Mouse (Mus musculus): ENCODE results near the gene Slc31a1. TPM values are rescaled to one million over a fixed set of nuclear protein-coding genes. Genes with fewer than 3 reads are reported as not detected.

The Slc31a1 gene
- total RNA-seq (2023) = 10 to 100 TPM; 11.5 to 13.3 TPM

DNA sequence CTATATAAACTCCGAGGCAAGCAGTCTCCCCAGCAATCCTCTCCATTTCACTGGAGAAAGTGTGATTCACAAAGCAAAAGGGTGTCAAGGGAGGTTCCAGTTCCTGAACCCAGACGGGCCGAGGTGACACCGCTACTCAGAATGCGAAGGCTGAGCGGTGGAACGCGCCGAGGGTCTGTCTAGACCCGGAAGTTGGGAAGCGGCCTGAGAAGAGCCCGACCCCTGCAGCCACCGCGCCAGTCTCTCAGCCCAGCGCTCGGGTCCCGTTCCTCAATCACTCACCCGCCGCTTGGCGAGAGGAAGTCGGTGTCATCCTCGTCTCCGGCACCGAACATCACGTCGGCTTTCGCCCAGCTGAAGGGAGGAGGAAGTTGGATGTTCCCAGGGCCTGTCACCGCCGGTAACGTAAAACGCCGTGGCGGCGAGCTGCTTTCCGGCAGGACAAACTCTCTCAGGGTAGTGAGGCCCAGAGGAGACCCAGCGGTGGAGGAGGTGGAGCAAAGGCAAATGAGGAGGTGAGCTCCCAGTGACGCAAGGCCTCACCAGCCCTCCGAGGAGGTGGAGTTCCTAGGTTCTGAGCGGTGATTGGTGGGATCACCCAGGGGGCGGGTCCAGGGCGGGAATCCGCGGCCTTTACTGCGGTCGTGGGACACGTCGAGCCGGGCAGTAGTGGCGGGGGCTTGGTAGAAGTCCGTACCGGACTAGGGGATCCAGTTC is at the start of gene Slc31a1, which contains the start of gene Fkbp15:
TSS of gene Slc31a1 (plus strand) at position 640 of the 717 bp plus-strand sequence.
TSS of gene Fkbp15 (minus strand) at position 461 of the 717 bp plus-strand sequence.

DNA sequence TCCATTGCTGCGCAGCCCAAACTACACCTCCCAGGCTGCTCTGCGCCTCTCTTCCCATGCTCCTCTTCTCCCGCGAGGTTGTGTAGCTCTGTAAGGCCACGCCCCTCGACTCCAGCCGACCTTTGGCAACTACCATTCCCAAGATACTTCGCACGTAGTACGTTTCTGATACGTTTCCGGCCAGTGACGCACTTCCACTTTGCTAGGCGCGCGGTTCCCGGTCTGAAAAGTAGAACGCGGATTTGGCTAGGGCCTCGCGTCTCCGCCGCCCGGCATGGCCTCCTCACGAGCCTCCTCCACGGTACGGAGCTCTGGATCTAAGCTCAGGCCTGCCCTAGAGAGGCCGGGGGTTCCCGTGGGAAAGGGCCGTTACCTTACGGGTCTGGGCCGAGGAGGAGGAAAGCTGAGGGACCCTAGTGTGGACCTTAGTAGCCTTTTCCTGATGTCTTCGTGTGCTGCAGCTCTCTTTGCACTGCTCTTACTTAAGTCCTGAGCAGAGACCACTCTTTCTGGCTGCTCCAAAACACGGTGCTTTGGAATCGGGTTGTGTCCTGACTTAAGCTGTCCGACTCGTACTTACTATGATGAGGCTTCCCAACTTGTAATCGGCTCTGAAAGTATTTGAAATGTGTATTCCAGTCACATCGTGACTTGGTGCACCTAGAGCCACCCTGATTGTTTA is 48.2 kb downstream of the Slc31a1 start, which contains the start of the genes Cdc26 and Prpf4:
TSS of gene Cdc26 (minus strand) at position 42 of the 682 bp plus-strand sequence.
TSS of gene Prpf4 (plus strand) at position 197 of the 682 bp plus-strand sequence.

DNA sequence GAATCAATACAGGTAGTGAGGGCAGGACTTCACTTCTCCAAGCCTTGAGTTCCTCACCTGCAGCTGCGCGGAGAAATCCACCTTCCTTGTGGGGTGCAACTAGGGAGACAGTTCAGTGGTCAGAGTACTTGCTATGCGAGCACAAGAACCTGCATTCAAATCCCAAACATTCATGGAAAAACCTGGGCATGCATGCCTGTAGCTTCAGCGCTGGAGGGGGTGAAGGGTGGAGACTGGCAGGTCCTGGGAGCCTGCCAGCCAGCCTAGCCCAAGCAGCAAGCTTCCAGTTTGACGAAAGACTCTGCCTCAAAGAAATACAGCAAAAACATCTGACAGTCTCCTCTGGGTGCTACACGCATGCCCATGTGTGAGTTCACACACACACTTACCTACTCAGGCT is 74.6 kb downstream of the Slc31a1 start, which contains the start of gene Rnf183:
TSS of gene Rnf183 (minus strand) at position 172 of the 400 bp plus-strand sequence.

Other genes with a start within 250 kb of the Slc31a1 start
- gene Mup21, start 209.9 kb upstream of the Slc31a1 start, total RNA-seq (2023) = not detected
- not detected for gene Zfp37, start 129.7 kb upstream of the Slc31a1 start, total RNA-seq (2023)
- gene Slc31a2, start 98.2 kb upstream of the Slc31a1 start, total RNA-seq (2023) = 10 to 100 TPM; 54.1 to 57.5 TPM
- gene Fkbp15, start 179 bp upstream of the Slc31a1 start, total RNA-seq (2023) = 10 to 100 TPM; 79.1 to 90.5 TPM
- gene Cdc26, start 47.9 kb downstream of the Slc31a1 start, total RNA-seq (2023) = 10 to 100 TPM; 38.3 to 41.6 TPM
- gene Prpf4, start 48.1 kb downstream of the Slc31a1 start, total RNA-seq (2023) = 1 to 10 TPM; 8.6 to 9.6 TPM
- not detected for gene Rnf183, start 74.5 kb downstream of the Slc31a1 start, total RNA-seq (2023)
- gene Wdr31, start 110.2 kb downstream of the Slc31a1 start, total RNA-seq (2023) = 1 to 10 TPM in 1 of 2 experiments, not detected in 1; 1.3 TPM
- gene Bspry, start 119.3 kb downstream of the Slc31a1 start, total RNA-seq (2023) = not detected
- gene Hdhd3, start 142.7 kb downstream of the Slc31a1 start, total RNA-seq (2023) = 1 to 10 TPM in 1 of 2 experiments, under 1 TPM in 1; 0.37 to 1.1 TPM
- gene Alad, start 159.2 kb downstream of the Slc31a1 start, total RNA-seq (2023) = 10 to 100 TPM; 35.6 to 53.8 TPM
- 10 to 100 TPM; 16.0 to 23.5 TPM for gene Pole3, start 164.3 kb downstream of the Slc31a1 start, total RNA-seq (2023)
- not detected for gene 4933430I17Rik, start 164.6 kb downstream of the Slc31a1 start, total RNA-seq (2023)
- gene Rgs3, start 199.1 kb downstream of the Slc31a1 start, total RNA-seq (2023) = 10 to 100 TPM; 71.8 to 78.5 TPM